Mouse (Mus musculus): ENCODE measurements at regions not wholly inside any gene's neighbourhood (a gene's known extent, or its start where the extent isn't known, plus 50 kb on each side); places are given as distances from the start of the nearest gene placed in this dataset.
A peak's percentile ranks its signal among the peaks of the same experiment; 100 is the strongest.
"Not testable (repeated sequence)": the region's sequence is repeated elsewhere in the genome, so short reads cannot be mapped to it uniquely, and the experiment has no call there.

DNA sequence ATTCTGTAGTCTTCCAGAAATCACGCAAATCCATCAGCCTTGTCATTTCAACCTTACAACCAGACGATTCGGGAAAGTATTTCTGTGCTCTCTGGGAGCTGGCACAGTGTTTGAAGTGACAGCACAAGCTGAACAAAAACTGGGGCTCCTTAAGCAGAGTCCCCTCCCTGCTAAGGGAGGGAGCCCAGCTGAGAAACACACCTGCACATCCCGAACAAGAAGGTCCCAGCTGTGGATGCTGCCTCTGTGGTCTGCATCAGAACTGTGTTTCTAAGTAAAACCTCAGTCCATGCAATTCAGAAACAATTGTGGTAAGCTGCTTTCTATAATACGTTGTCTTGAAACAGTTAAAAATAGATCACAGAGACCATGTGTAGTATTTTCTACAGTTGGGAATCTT, 693.8 kb downstream of the Dad1 start:
- not testable (repeated sequence) for DNase-seq

DNA sequence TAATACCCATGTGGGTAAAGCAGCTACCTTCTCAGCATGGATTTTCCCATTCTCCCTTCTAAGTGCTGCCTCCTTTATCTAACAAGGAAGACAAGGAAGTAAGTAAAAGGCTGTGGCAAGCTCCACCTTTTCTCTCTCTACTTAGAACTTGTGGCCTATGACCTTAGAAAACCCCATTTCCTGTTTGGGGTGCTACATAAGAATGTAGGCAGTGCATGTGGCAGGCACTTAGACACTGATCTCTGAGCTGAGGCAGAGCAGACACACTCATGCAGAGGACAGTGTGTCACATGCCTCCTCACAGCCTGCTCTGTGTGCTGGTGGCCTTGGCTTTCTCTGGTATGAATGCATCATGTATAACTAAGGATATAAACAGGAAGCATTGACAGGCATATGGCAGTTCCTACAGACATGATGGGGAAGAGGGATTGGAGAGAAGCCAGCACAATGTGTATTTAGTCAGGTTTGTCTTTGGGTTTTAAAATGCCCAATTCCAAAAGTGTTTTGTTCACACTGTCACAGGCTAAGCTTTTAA, 694.5 kb downstream of the Dad1 start:
- DNase-seq: not testable (repeated sequence)

DNA sequence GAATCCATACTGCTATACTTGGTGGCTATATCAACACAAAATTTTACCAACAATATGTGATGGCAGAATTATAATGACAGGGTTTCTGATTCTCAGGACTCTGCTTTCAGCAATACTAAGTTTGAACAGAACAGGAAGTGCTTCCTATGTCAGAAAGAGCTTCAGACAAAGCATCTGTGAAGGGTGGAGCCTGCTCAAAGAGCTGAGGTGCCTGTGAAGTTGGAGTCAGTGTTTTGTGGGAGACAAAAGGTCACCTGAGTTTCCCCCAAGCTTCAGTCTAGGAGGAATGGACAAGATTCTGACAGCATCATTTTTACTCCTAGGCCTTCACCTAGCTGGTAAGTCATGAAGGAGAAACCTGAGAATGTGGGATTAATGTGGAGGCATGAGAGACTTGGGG, 700.1 kb downstream of the Dad1 start:
- DNase-seq: no peak

DNA sequence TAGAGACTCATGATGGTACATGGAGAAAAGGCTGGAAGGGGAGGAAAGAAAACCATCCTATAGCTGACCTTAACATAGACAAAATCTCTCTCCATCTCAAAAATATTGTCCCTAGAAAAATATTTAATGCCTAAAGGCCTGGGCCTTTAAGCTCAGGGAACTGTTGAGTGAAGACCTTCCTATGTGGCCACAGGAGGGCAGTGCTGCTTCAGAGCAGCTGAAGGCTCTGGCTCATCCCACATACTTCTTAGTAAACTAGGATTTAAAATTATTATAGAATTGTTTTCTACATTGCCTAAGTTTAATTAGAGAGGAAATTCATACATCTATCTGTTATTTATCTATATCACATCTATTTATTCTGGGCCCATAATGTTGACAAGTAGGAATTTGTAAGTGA, 706.5 kb downstream of the Dad1 start:
- not testable (repeated sequence) for DNase-seq

DNA sequence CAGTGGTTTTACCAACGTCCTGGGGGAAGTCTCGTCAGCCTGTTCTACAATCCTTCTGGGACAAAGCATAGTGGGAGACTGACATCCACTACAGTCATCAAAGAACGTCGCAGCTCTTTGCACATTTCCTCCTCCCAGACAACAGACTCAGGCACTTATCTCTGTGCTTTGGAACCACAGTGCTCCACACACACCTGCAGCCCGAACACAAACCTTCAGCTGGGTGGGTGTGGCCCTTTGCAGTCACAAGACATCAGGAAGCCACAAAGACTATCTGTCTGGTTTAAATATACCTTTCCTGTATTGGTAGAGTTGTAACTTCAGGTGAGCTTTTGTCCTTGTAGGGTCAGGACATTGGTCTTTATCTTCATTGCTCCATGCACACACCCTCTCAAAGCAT, 708.6 kb downstream of the Dad1 start:
- DNase-seq: no peak

- peak in 1 of 2 experiments; percentile 15 for DNase-seq
Observed at GRCm38 (mm10) chr14:53541640-53542039, 712.3 kb downstream of the Dad1 start.

- not testable (repeated sequence) for DNase-seq
Observed at GRCm38 (mm10) chr14:53537895-53538294, 716.0 kb downstream of the Dad1 start.

- DNase-seq: not testable (repeated sequence)
Observed at GRCm38 (mm10) chr14:53523430-53523829, 730.5 kb downstream of the Dad1 start.

DNA sequence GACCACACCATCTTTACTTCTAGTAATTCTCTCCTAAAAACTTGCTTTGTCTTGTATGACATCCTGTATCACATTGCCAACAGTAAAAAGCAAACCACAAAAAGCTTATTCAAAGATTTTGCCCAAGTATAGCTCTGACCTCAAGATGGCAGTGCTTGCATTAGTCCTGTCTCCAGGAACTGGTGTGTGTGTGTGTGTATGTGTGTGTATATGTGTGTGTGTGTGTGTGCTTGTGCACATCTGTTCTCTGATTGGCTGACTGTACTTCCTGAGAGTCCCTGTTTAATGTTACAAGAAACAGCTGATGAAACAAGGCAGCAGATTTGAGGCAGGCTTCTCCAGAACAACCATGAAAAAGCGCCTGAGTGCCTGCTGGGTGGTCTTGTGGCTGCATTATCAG, 735.0 kb downstream of the Dad1 start:
- DNase-seq: not testable (repeated sequence)

DNA sequence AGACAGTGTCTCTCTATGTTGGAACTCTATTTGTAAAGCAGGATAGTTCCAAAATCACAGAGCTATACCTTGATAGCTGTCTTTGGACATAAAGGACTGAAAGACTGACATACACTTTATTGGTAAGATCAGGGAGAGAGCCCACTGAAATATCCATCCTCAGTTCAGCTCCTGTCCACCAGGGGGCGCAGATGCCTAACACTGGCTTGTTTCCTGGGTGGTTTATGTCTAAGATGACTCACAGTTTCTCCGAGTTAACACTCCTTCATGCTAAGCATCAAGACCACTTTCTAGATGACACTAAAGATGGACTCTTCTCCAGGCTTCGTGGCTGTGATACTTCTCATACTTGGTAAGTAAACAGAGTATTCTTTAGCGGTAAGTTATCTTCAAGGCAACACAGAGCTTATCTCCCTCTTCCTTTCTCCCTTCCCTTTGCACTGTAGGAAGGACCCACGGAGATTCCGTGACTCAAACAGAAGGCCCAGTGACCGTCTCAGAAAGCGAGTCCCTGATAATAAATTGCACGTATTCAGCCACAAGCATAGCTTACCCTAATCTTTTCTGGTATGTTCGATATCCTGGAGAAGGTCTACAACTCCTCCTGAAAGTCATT, 737.2 kb downstream of the Dad1 start:
- not testable (repeated sequence) for DNase-seq

DNA sequence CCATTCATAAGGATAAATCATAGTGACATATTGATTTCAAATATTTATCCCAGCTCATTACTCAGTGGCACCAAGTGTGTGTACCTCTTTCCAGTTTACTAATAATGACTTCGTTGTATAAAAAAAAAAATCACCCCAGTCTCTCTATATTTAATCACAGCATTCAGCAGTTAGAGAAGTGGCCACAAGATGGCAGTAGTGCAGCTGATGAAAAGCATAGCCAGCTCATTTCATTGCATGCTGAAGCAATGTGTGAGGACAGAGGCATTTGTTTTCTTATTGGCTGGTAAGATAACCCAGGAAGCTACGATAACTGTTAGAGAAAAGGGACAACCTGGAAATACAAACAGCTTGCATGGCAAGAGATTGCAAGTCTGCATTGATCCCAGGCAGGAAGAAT, 748.5 kb downstream of the Dad1 start:
- DNase-seq: peak in 1 of 2 experiments; percentile 9

DNA sequence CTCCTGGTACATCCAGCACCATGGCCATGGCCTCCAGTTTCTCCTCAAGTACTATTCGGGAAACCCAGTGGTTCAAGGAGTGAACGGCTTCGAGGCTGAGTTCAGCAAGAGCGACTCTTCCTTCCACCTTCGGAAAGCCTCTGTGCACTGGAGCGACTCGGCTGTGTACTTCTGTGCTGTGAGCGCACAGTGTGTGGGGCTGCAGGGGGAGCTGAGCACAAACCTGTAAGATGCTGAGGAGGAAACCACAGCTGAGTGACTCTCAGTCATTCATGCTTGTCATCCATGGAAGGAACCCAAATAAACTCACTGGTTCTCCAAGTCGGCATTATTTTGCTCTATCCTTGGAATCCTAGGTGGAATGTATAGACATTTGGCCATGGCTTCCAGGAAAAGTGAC, 765.5 kb downstream of the Dad1 start:
- not testable (repeated sequence) for DNase-seq

- DNase-seq: not testable (repeated sequence)
Observed at GRCm38 (mm10) chr14:53487611-53488010, 766.3 kb downstream of the Dad1 start.

DNA sequence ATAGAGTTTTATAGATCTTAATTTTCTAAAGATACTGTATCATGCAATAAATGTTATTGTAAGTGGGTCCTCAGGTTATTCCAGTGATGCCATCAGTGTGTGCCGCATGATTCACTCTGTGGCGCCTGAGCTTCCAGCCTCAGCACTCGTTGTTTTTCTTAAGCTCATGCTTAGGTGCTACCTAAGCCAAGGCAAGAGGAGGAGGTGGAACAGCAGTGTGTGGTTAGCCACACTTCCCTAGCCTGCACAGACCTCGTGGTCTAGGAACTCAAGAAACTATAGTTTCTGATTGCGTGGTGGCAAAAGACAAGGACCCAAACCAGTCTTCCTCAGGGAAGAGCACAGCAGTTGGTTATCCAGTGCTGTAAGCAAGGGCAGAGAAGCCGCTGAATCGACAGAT, 779.7 kb downstream of the Dad1 start:
- not testable (repeated sequence) for DNase-seq

DNA sequence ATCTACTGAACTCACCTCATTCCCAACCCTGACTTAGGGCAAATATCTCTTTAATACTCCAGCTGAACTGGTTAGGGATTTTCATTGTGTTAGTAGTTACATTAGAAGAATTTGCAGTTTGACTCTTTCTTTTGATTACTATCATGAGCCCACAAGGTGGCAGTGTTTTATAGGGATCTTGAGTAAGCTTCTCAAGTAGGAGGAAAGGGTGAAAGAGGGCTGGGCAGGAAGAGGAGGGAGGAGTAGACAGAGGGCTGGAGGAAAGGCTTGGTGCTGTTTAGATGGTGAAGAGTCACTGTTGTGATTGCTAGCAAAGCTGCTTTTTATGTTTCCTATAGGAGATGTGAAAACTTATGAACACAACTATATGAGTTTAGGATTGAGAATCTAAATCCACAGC, 793.1 kb downstream of the Dad1 start:
- DNase-seq: not testable (repeated sequence)

DNA sequence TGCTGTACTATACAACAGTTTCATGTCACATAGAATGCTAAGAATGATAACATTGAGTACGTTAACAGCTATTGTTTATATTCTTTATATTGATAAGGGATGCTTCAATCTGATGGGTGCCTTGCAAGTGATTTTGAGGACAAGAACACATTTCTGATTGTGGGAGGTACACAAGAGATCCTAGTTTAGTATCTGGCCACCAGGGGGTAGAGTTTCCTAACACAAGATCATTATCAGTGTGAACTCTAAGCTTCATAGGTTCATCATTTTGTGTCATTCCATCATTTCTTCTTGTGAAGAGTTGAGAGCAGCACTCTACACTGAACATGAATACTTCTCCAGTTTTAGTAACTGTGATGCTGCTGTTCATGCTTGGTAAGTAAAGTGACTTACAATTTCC, 799.9 kb downstream of the Dad1 start:
- DNase-seq: no peak

DNA sequence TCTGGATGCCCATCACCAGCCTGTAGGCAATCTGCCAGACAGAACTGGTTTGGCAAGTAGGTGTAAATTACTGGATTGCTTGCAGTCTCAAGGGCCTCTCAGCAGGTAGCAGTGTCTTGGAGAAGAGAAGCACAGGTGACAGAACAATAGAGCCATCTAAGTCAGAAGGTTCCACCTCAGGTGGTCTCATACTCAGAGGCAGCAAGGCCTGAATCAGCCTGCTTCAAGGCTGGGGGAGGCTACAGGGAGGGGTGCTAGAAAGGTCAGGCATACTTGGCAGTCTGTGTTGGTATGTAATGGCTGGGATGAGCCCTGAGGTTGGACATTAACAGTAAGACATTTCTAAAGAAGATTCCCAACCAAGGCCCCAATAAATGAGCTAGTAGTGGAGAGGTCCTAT, 814.3 kb downstream of the Dad1 start:
- DNase-seq: not testable (repeated sequence)

DNA sequence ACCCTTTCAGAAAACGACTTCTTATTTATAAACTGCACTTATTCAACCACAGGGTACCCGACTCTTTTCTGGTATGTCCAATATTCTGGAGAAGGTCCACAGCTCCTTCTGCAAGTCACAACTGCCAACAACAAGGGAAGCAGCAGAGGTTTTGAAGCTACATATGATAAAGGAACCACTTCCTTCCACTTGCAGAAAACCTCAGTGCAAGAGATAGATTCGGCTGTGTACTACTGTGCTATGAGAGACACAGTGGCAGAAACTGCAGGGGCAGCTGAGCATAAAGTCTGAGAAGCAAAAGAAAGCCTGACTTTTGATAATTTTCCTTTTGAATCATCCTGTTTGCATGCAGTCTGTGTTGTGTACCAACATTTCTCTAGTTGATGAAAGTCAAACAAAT, 823.8 kb downstream of the Dad1 start:
- not testable (repeated sequence) for DNase-seq

DNA sequence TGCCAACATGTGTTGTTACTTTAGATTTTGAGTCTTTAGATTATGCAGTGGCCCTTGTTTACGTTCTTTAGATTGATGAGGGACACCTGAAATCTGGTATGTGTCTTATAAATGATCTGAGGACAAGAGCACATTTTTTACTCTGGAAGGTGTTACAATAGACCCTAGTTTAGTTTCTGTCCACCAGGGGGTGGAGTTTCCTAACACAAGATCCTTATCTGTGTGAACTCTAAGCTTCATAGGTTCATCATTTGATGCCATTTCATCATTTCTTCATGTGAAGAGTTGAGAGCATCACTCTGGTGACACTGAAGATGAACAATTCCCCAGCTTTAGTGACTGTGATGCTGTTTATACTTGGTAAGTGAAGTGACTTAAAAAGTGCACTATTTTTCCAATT, 825.5 kb downstream of the Dad1 start:
- not testable (repeated sequence) for DNase-seq

GRCm38 (mm10) chr14:53427636-53428035, 826.3 kb downstream of the Dad1 start:
- DNase-seq: not testable (repeated sequence)

DNA sequence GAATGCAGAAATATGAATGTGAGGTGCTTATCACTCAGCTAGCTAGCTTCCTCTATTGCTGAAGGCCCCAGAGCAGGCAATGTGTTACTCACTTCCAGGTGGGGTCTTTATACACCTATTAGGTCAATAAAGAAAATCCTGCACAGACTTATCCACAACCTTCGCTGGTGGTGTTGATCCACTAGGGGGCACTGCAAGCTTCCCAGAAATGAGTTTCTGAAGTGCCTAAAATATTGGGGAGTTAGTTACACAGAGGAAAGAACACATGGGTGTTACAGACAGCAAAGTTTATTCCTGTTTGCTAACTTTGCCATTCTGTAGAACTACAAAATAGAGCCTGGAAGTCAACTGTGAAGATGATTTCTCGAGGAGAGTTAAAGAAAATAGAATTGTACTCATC, 836.9 kb downstream of the Dad1 start:
- not testable (repeated sequence) for DNase-seq

DNA sequence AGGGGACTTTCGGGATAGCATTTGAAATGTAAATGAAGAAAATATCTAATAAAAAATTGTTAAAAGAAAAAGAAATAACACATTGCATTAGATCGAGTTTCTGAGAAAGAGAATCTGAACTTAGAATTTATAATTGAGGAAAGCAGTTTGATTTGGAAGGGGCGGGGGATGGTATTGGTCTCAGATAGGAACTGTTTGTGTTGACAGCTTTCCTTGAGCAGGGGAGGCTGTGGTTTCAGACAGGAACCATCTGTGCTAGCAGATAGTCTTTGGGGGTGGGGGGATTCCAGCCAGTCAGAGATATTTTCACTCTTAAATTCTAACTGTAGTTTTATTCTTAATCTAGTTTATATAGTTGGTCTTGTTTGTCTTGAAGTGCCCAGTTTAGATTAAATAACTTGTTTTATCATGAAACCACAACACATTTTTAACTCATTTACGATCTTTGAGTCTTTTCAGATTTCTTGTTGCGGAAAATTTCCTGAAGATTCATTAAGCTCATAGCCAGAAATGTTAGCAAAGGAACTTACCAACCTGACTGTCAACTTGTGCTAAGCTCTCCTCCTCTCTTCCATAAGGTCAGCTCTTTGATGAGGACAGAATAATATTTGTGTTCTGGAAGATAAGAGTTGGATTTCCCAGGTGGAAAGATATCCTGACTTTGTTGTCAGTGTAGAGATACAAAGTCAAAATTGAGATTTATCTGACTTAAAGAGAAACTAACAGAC, 846.2 kb downstream of the Dad1 start:
- DNase-seq: not testable (repeated sequence)

GRCm38 (mm10) chr14:53390307-53390706, 863.6 kb downstream of the Dad1 start:
- not testable (repeated sequence) for DNase-seq

DNA sequence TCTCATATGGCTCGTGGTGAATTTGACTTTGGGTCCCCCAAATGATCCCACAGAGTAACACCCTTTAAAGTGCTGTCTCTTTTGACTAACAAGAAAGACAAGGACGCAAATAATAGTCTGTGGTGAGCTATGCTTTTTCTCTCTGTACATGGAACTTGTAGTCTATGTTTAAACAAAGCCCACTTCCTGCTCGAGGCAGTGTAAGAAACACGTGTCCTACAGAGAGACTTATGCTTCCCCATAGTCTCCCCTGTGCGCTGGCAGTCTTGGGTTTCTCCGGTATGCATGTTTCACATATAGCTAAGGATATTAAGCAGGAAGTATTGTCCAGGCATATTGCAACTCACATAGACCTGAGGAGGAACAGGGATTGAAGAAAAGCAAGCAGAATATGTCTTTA, 879.0 kb upstream of the Olfr1507 start:
- DNase-seq: not testable (repeated sequence)
